Mouse (Mus musculus): ENCODE data around the gene Emp2.

The Emp2 gene

GRCm38 (mm10) chr16:10313646-10314088, at the start of gene Emp2:
Gene Emp2 (minus strand): TSS chr16:10313968.
- in situ Hi-C loops (cut with MboI), result no loop called here

GRCm38 (mm10) chr16:10363061-10363460, 49.3 kb upstream of the Emp2 start:
- in situ Hi-C loops (cut with MboI), result no loop called here

- in situ Hi-C loops (cut with MboI), result no loop called here
Observed at GRCm38 (mm10) chr16:10359241-10359640, 45.5 kb upstream of the Emp2 start.

- in situ Hi-C loops (cut with MboI), result no loop called here
Observed at GRCm38 (mm10) chr16:10358010-10358934, 44.5 kb upstream of the Emp2 start.

- in situ Hi-C loops (cut with MboI), result no loop called here
Observed at GRCm38 (mm10) chr16:10355004-10355403, 41.2 kb upstream of the Emp2 start.

- in situ Hi-C loops (cut with MboI), result no loop called here
Observed at GRCm38 (mm10) chr16:10351050-10351636, 37.4 kb upstream of the Emp2 start.

- in situ Hi-C loops (cut with MboI), result no loop called here
Observed at GRCm38 (mm10) chr16:10349876-10350275, 36.1 kb upstream of the Emp2 start.

GRCm38 (mm10) chr16:10349436-10349835, 35.7 kb upstream of the Emp2 start:
- in situ Hi-C loops (cut with MboI), result no loop called here

GRCm38 (mm10) chr16:10347551-10347950, 33.8 kb upstream of the Emp2 start:
- in situ Hi-C loops (cut with MboI), result no loop called here

- in situ Hi-C loops (cut with MboI), result no loop called here
Observed at GRCm38 (mm10) chr16:10341110-10341509, 27.3 kb upstream of the Emp2 start.

- in situ Hi-C loops (cut with MboI), result no loop called here
Observed at GRCm38 (mm10) chr16:10339930-10340329, 26.2 kb upstream of the Emp2 start.

- in situ Hi-C loops (cut with MboI), result no loop called here
Observed at GRCm38 (mm10) chr16:10338601-10339000, 24.8 kb upstream of the Emp2 start.

- in situ Hi-C loops (cut with MboI), result no loop called here
Observed at GRCm38 (mm10) chr16:10337422-10338197, 23.8 kb upstream of the Emp2 start.

- in situ Hi-C loops (cut with MboI), result no loop called here
Observed at GRCm38 (mm10) chr16:10336454-10337421, 23.0 kb upstream of the Emp2 start.

- in situ Hi-C loops (cut with MboI), result no loop called here
Observed at GRCm38 (mm10) chr16:10335953-10336352, 22.2 kb upstream of the Emp2 start.

GRCm38 (mm10) chr16:10332732-10333131, 19.0 kb upstream of the Emp2 start:
- in situ Hi-C loops (cut with MboI), result no loop called here

- in situ Hi-C loops (cut with MboI), result no loop called here
Observed at GRCm38 (mm10) chr16:10330586-10331495, 17.1 kb upstream of the Emp2 start.

GRCm38 (mm10) chr16:10327563-10328333, 14.0 kb upstream of the Emp2 start:
- in situ Hi-C loops (cut with MboI), result no loop called here

GRCm38 (mm10) chr16:10319914-10320569, 6.3 kb upstream of the Emp2 start:
- in situ Hi-C loops (cut with MboI), result no loop called here
